Mouse (Mus musculus): ENCODE measurements at regions not wholly inside any gene's neighbourhood (a gene's known extent, or its start where the extent isn't known, plus 50 kb on each side); places are given as distances from the start of the nearest gene placed in this dataset.
A peak's percentile ranks its signal among the peaks of the same experiment; 100 is the strongest.

DNA sequence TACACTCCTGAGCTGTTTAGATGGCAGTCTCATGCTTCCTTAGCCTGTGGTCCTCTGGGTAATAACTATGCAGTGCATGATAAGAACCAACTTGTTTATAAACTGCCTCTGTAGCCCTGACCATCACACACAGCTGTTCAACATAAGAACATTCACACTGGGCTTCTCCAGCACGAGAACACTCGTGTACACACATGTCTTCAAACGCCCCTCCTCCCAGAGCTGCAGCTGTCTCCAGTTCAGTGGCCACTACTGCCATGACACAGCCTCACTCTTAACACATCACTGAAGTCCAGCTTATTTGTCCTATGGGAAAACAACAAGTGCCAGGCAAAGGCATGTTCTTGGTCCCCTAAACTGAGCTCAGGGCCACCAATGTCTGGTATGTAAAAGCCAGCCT lies 152.9 kb downstream of the Hlx start:
- Histone ChIP-seq H3K4me3 (ENCODE audit: insufficient read depth, low read length) (no peak overlapping the region), H3K27ac (ENCODE audit: insufficient read depth, low read depth, low read length) (no peak overlapping the region), H3K4me1 (ENCODE audit: control insufficient read depth, insufficient read depth, low read length) (no peaks in the 10 kb centered on the region)
- TF ChIP-seq POLR2A (IDR thresholded peaks at IDR 0.05; ENCODE audit: borderline replicate concordance, low read depth, low read length) (no peak), CTCF (IDR thresholded peaks at IDR 0.05; ENCODE audit: low read depth, low read length) (no peak)

DNA sequence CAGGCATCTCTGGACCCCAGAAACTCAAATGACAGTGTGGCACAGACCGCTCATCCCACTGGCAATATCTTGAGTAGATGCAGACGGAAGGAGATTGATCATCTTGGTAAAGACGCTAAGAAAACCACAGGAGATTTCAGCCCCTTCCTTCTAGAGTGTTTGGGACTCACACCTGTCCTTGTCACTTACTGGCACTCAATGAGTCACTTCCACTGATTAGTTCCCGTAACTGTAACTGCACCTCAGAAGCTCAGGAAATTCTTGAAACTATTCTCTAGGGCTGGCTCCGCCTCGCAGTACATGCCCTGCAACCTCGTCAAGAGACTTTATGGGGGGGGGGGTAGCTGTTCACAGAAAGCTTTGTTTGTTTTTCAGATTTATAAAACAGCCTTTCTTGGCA lies 155.9 kb downstream of the Hlx start:
- Histone ChIP-seq H3K4me1 (ENCODE audit: control insufficient read depth, insufficient read depth, low read length) (peaks cover 10% of the 10 kb centered on the region), H3K4me3 (ENCODE audit: insufficient read depth, low read length) (no peak overlapping the region), H3K27ac (ENCODE audit: insufficient read depth, low read depth, low read length) (no peak overlapping the region)
- TF ChIP-seq POLR2A (IDR thresholded peaks at IDR 0.05; ENCODE audit: borderline replicate concordance, low read depth, low read length) (no peak), CTCF (IDR thresholded peaks at IDR 0.05; ENCODE audit: low read depth, low read length) (no peak)

DNA sequence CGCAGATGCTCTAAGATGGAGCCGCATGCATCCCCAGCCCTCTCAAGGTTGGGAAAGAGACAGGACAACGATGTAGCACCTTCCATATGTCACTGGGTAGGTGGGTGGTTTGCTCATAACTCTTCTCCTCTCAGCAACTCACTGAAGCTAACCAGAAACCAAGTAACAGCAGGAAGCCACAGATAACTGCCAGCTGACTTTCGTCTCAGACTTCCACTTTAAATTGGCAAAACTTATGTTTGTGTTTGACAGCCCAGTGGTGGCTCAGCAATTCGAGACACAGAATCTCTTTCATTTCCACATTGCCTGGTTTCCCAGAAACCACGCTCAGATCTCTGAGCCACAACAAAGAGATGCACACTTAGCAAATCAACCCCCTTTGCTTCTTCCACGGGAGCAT lies 159.1 kb downstream of the Hlx start:
- TF ChIP-seq CTCF (IDR thresholded peaks at IDR 0.05; ENCODE audit: low read depth, low read length) (no peak), POLR2A (IDR thresholded peaks at IDR 0.05; ENCODE audit: borderline replicate concordance, low read depth, low read length) (no peak)
- peak overlapping the region; percentile 1; the same call in 1 of the 2 replicates for H3K27ac ChIP-seq (ENCODE audit: insufficient read depth, low read depth, low read length)
- H3K4me1 ChIP-seq (ENCODE audit: control insufficient read depth, insufficient read depth, low read length) = peaks cover 10% of the 10 kb centered on the region
- H3K4me3 ChIP-seq (ENCODE audit: insufficient read depth, low read length) = no peak overlapping the region

DNA sequence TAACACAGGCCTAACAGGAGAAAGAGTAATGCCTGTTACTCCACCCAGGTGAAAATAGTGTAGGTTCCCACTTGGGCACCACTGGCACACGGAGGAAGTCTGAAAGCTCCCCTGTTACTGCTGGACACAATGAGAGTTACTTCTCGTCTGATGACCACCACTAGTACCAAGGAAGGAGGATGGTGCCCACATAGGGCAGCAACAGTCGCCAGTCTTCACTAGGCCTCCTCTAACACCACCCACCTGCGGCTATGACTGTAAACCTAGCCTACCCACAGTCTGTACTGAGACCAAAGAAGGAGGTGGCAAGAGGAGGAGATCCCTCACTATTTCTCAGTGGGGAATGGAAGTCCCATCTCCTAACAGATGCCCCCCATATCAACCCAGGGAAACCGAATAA lies 161.7 kb downstream of the Hlx start:
- H3K27ac ChIP-seq (ENCODE audit: insufficient read depth, low read depth, low read length) = no peak overlapping the region
- TF ChIP-seq POLR2A (IDR thresholded peaks at IDR 0.05; ENCODE audit: borderline replicate concordance, low read depth, low read length) (no peak), CTCF (IDR thresholded peaks at IDR 0.05; ENCODE audit: low read depth, low read length) (no peak)
- H3K4me1 ChIP-seq (ENCODE audit: control insufficient read depth, insufficient read depth, low read length) = peaks cover 18% of the 10 kb centered on the region
- H3K4me3 ChIP-seq (ENCODE audit: insufficient read depth, low read length) = no peak overlapping the region

DNA sequence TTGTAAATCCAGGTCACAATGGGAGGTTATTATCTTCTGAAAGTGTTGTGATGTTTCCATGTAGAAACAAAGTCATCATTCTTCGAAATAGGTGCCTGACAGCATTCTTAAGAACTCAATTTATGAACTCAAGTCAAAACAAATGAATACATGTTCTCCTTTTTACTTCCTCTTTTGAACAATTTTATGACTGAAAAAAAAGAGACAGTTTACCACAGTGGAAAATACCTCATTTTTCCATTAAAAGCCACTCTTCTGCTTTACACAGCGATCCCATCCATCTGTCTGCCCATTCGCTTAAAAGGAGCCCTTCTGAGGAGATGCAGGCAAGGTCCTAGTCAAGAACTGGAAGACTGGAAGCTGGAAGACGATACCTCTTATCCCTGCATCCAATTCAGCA lies 169.5 kb downstream of the Hlx start:
- no peak overlapping the region for H3K4me3 ChIP-seq (ENCODE audit: insufficient read depth, low read length)
- peaks cover 42% of the 10 kb centered on the region for H3K4me1 ChIP-seq (ENCODE audit: control insufficient read depth, insufficient read depth, low read length)
- TF ChIP-seq POLR2A (IDR thresholded peaks at IDR 0.05; ENCODE audit: borderline replicate concordance, low read depth, low read length) (no peak), CTCF (IDR thresholded peaks at IDR 0.05; ENCODE audit: low read depth, low read length) (no peak)

DNA sequence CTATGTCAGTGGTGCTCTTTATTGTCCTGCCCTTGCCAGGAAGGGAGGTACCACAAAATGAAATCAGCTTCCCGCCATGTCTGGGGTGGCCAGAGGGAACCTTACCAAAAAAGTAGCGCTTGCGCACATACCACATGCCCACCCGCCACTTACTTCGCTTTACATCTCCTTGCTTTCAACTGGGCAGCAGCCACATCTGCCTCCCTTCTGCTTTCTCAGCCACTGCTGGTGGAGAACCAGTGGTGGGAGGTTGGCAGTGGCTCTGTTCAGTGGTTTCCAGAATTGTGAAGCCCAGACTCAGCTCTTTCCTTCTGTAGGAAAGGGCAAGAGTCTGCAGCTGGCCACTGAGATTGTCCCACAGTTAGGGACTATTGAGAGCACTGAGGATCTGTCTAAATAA lies 170.2 kb downstream of the Hlx start:
- no peak overlapping the region for H3K4me3 ChIP-seq (ENCODE audit: insufficient read depth, low read length)
- peak overlapping the region; percentile 77 for H3K27ac ChIP-seq (ENCODE audit: insufficient read depth, low read depth, low read length)
- peaks cover 47% of the 10 kb centered on the region for H3K4me1 ChIP-seq (ENCODE audit: control insufficient read depth, insufficient read depth, low read length)
- TF ChIP-seq POLR2A (IDR thresholded peaks at IDR 0.05; ENCODE audit: borderline replicate concordance, low read depth, low read length) = no peak
- no peak for TF ChIP-seq CTCF (IDR thresholded peaks at IDR 0.05; ENCODE audit: low read depth, low read length)

More for the DNA sequence above, 169.5 kb downstream of the Hlx start:
- H3K27ac ChIP-seq (ENCODE audit: insufficient read depth, low read depth, low read length) = peak overlapping the region; percentile 77

DNA sequence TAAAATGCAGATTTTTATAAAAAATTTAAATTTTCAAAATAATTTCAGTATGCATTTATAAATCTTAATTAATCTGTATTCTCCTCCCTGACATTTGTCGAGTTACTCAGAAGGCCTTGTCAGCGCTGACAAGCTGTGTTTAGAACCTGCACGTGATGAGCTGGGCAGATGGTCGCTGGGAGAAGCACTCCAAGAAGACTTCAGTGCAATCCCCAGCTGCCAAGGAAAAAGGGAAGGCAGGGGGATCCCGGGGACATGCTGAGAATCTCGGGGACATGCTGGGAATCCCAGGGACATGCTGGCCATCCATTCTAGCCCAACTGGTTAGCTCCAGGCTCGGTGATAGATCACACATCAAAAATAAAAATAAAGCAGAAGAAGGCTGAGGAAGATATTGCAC lies 172.9 kb downstream of the Hlx start:
- no peak overlapping the region for H3K27ac ChIP-seq (ENCODE audit: insufficient read depth, low read depth, low read length)
- no peak overlapping the region for H3K4me3 ChIP-seq (ENCODE audit: insufficient read depth, low read length)
- H3K4me1 ChIP-seq (ENCODE audit: control insufficient read depth, insufficient read depth, low read length) = peaks cover 40% of the 10 kb centered on the region
- TF ChIP-seq CTCF (IDR thresholded peaks at IDR 0.05; ENCODE audit: low read depth, low read length) = no peak
- TF ChIP-seq POLR2A (IDR thresholded peaks at IDR 0.05; ENCODE audit: borderline replicate concordance, low read depth, low read length) = no peak

DNA sequence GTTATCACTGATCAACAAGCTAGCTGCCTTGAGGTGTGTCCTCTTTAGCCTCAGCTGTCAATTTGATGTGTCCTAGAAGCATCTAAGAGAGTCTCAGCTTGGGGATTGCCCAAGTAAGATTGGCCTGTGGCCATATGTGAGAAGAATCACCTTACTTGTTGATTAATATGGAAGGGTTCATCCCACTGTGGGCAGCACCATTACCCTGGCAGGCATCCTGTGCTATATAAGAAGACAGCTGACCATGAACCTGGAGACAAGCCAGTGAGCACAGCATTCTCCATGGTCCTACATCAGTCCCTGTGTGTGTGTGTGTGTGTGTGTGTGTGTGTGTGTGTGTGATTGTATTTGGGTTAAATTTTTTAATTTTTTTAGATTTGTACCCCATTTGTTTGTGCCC lies 178.6 kb downstream of the Hlx start:
- no peak for TF ChIP-seq CTCF (IDR thresholded peaks at IDR 0.05; ENCODE audit: low read depth, low read length)
- TF ChIP-seq POLR2A (IDR thresholded peaks at IDR 0.05; ENCODE audit: borderline replicate concordance, low read depth, low read length) = no peak
- H3K4me3 ChIP-seq (ENCODE audit: insufficient read depth, low read length) = no peak overlapping the region
- H3K27ac ChIP-seq (ENCODE audit: insufficient read depth, low read depth, low read length) = no peak overlapping the region
- H3K4me1 ChIP-seq (ENCODE audit: control insufficient read depth, insufficient read depth, low read length) = peaks cover 14% of the 10 kb centered on the region

DNA sequence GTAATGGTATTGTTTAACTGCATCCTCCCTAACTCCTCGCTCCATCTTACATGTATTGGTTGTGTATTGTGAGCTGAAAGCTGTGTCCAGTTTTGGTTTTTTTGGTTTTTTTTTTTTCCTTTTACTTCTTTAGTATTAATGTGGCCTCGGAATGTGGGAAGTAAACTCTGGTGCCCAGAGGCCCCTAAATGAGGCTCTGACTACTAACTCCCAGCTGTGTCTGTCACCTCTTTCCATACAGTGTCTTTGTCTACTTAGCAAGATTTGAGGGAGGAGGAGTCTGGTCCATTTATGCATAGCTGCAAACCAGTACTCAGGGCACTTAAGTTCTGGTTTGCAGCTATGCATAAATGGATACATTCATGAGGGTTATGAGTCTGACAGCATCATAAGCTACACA lies 181.9 kb downstream of the Hlx start:
- Histone ChIP-seq H3K4me1 (ENCODE audit: control insufficient read depth, insufficient read depth, low read length) (no peaks in the 10 kb centered on the region), H3K27ac (ENCODE audit: insufficient read depth, low read depth, low read length) (no peak overlapping the region), H3K4me3 (ENCODE audit: insufficient read depth, low read length) (no peak overlapping the region)
- no peak for TF ChIP-seq CTCF (IDR thresholded peaks at IDR 0.05; ENCODE audit: low read depth, low read length)
- no peak for TF ChIP-seq POLR2A (IDR thresholded peaks at IDR 0.05; ENCODE audit: borderline replicate concordance, low read depth, low read length)

DNA sequence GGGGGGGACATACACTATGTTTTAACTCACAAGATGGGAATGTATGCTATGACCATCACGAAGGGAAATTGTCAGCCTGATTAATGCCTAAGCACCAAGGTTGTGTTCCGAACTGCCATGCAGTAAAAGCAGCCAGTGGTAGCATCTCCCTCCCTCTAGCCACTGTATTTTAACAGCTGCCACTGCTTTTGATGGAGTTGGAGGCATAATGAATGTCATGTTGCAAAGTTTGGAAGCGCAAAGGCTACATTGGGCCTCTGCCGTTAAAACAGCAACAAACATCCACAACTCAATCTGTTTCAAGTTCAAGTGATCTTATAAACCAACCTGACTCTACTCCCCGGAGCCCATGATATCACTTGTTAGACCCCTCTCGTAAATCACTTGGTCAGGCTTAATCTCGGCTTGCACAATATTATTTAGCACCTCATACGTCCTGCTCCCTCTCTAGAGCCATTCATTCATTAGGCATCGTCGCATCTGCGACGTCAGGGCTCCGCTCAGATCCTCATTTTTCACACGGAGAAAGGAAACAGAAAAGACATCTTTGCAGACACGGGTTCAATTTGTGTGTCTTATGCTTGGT lies 184.7 kb downstream of the Hlx start:
- TF ChIP-seq CTCF (IDR thresholded peaks at IDR 0.05; ENCODE audit: low read depth, low read length) (no peak), POLR2A (IDR thresholded peaks at IDR 0.05; ENCODE audit: borderline replicate concordance, low read depth, low read length) (no peak)

More for the DNA sequence above, 184.7 kb downstream of the Hlx start:
- H3K4me3 ChIP-seq (ENCODE audit: insufficient read depth, low read length) = no peak overlapping the region
- no peak overlapping the region for H3K27ac ChIP-seq (ENCODE audit: insufficient read depth, low read depth, low read length)
- H3K4me1 ChIP-seq (ENCODE audit: control insufficient read depth, insufficient read depth, low read length) = peaks cover 7% of the 10 kb centered on the region

All from bone marrow macrophage, adult 2 months (primary cell).